Mouse (Mus musculus) bone marrow, adult 2 months (tissue): Measurements from ENCODE around the gene Il23a.

Experiments
- CTCF ChIP-seq: fragments of 200-500 bp; IDR thresholded peaks from 2 replicates; pipeline ENCODE4 v1.5.1; 2011; ENCODE audit warnings: low read length, control low read depth; ENCODE audit not compliant: control insufficient read depth, insufficient read depth
- POLR2A ChIP-seq: fragments of 200-500 bp; IDR thresholded peaks from 2 replicates; pipeline ENCODE4 v1.6.1; 2011; ENCODE audit warnings: low read depth, mild to moderate bottlenecking, control low read depth, low read length, borderline replicate concordance; ENCODE audit not compliant: control insufficient read depth

DNA sequence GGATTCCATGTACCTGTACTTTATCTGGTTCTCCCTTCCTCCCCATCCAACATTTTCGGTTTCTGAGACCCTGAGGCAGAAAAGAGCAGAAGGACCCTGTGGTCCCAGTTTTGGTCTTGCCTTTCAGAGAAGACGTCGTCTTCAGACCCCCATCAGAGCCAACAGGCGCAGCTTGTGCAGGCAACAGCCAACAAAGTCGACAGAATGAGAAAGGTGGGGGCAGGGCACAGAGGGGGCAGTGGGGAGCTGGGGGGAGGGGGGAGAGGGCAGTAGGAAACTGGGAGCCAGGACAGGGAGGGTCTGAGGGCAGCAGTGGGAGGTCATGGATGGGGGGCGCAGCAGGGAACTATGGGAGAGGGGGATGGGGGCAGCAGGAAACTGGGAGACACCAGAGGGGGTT, 20.4 kb downstream of the Il23a start:
- TF ChIP-seq POLR2A (no peak), CTCF (no peak)
